Mouse (Mus musculus) lung, postnatal 0 days (tissue): ENCODE measurements at regions not wholly inside any gene's neighbourhood (a gene's known extent, or its start where the extent isn't known, plus 50 kb on each side); places are given as distances from the start of the nearest gene placed in this dataset.

Experiments
- CTCF ChIP-seq: IDR thresholded peaks from 2 replicates; pipeline ENCODE4 v1.5.1; 2016; ENCODE audit warnings: antibody characterized with exemption, mild to moderate bottlenecking
- EP300 ChIP-seq: IDR thresholded peaks from 2 replicates; pipeline ENCODE4 v1.6.1; 2016; ENCODE audit warnings: antibody characterized with exemption, mild to moderate bottlenecking, control low read depth

DNA sequence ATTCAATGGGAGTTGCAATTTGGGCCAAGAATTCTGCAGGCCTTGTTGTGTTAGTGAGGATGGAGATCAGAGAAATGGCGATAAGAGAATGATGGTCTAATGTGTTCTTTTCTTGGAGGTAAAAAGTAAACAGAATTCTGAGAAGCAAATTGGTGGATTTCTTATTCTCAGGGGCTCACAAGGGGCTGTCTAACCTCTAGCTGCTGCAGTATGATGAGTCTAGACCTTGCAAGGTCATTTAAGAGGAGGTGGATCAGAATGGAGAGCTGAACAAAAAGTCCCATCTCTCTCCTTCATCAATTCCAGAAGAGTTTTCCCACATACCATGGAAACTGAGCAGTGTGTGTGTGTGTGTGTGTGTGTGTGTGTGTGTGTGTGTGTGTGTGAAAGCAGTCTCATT, 128.1 kb downstream of the Cpeb2 start:
- TF ChIP-seq CTCF (no peak), EP300 (no peak)
